Mouse (Mus musculus): ENCODE measurements around the gene Asic1.

Asic1 gene

DNA sequence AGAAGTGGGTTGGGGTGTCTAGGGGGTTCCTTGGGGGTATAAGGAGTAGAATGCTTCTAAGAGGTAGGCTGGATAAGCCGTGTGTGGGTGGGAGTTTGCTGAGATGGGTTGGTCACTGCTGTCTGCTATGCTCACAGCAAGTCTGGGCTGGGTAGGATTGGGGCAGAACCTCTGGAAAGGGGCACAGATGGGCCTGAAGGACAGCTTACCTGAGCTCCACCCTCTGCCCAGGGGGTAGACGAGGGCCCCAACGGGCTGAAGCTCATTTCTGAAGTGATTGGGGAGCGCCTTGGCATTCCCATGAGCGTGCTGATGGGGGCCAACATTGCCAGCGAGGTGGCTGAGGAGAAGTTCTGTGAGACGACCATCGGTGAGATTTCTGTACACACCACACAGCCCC, 49.7 kb downstream of the Asic1 start:
- DNase-seq (ENCODE audit: low read depth, low spot score) = no peak

DNA sequence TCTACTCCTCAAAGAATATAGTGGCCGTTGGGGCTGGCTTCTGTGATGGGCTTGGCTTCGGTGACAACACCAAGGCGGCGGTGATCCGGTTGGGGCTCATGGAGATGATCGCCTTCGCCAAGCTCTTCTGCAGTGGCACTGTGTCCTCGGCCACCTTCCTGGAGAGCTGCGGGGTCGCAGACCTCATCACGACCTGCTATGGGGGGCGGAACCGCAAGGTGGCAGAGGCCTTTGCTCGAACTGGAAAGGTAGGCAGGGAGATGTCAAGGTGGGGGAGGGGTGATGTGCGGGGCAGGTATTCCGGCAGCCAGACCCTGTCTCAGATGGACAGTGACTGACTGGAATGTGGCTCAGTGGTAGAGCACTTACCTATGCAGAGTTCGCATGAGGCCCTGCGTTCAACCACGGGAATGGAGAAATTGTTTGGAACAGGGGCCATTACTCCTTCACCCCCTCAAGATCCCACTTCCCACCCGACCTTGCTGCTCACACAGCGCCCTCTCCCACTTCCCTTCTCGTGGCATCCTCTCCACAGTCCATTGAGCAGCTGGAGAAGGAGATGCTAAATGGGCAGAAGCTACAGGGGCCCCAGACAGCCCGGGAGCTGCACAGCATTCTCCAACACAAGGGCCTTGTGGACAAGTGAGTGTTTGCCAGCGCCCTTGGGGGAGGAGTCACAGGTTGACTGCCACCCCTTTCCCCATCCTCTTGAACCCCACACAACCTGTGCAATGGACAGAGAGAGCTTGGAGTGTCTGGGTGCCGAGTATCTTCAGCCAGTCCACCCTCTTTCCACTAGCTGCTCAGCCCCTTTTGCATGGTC, 52.0 kb downstream of the Asic1 start:
- DNase-seq (ENCODE audit: low read depth, low spot score) = no peak

DNA sequence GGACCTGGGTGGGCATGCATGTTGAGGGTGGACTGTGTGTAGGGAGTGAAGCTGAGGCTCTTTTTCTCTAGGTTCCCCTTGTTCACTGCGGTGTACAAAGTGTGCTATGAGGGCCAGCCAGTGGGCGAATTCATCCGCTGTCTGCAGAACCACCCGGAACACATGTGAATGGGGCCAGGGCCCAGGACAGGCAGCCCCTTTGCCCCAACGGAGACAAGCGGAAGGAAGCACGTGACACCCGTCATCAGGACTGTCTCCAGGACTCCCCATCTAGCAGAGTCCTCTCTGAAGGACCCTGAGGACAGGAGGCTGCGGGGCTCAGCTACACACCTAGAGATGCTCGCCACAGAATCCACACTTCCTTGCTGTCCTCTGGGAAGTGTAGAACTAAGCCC, 52.9 kb downstream of the Asic1 start:
- no peak for DNase-seq (ENCODE audit: low read depth, low spot score)

DNA sequence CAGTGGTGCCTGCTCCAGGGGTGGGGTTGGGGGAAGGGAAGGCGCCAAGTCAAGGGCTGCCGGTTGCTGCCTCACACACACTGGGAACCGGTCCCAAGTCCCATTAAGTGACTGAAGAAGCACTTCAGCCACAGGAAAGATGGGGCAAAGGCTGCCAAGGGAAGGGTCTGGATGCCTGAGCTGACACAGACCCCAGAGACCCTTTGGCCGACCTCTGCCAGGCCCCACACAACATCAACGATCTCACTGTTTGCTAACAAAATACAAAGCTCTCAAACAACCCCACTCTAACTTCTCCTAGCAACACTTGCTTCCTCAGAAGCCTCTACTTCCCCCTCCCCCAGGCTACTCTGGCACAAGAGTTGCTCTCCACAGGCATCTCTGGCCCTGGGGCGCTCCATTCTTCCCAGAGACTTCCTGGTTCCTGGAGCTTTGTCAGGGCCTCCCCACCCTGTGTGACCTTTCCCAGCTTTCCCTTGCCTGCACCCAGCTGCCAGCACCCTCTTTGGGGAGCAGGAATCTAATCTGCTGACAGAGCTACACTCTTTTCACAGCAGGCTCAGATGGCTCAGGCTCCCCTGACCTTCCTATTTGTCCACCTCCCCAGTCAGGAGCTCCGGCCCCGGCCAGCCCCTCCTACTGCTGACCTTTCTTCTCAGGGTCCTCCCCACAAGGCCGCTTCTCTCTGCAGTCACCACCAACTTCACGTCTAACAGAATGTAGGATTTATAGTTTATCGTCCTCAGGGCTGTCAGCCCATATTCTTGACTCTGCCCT, 53.5 kb downstream of the Asic1 start:
- DNase-seq (ENCODE audit: low read depth, low spot score) = no peak

DNA sequence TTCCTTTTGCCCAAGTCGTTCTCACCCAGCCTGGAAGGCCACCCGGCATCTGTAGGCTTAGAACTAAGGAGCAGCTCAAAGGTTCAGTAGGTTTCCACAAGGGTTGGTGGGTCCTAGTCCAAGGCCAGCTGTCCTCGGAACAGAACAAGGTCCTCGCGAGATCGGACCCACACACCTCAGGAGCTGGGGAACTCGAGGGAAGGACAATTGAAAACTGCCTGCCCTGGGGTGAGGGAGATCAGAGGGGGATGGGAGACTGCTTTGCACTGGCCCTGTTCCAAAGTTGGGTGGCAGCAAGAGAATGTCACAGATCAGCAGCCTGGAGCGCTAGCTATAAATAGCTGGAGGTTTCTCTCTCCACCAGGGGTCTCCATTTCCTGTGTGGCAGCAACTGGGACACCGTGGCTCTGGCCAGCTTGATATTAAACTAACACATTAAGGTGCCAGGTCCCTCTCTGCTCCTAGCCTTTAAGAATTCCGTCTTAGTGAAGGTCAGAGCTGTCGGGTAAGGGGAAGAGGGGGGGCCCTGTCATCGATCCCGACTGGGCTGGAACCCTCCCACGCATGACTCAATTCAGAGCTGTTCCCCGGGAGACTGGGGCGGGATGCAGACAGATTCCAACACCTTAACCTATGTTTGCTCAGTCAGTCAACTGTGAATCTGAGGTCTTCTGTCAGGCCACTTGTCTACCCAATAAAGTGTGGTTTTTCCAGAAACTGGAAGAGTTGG, 54.3 kb downstream of the Asic1 start:
- peak; percentile 71 for DNase-seq (ENCODE audit: low read depth, low spot score)

DNA sequence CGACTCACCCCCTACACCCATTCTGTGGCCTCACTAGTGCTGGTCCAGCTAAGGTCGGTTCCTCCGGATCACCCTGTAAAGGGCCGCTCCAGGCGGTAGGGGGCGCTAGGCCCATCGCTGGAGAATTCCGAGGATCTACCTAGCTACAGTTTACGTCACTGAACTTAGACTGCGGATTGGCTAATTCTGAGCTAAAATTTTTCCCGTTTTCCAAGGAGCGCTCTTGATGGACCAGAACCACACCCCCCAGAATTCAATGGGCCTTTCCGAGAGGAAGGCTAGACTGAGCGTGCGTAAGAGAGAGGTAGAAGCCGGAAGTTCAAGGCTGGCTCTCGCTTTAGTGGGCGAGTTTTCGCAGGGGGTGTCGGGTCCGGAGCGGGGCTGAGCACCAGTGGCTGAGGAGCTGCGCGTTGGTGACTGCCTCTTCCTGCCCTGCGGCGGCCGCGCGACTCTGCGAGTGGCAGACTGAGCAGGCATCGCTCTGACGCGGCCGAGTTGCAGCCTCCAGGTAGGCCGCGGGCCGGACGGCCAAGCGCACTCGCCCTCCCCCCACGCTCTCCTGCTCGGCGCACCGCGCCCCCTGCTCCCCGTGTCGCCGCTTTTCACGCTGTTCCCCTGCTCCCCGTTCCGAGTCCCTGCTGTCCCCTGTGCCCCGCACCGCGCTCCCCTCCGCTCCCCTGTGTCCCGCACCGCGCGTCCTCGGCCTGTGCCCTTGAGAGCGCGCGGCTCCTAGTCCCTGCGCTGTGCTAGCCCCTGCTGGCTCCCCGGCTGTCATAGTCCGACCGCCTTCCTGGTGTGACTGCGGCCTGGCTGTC, 55.4 kb downstream of the Asic1 start, which contains the start of gene Cox14:
TSS of gene Cox14 (plus strand) at position 278 of the 815 bp plus-strand sequence.
- DNase-seq (ENCODE audit: low read depth, low spot score) = peak; percentile 94

DNA sequence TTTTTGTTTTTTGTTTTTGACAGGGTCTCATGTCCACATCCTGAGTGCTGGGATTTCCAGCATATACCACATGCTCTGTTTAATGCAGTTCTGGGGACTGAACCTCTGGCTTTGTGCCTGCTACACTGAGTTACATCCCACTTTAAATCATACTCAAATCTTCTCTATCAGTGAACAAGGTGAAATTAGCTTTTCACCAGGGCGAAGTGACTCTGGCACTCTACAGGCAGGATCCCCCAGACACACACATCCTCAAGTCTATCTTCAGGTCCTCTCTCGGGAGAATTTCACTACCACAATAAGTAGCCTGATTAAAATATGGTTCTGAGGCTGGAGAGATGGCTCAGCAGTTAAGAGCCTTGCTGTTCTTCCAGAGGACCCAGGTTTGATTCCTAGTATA, 56.4 kb downstream of the Asic1 start:
- no peak for DNase-seq (ENCODE audit: low read depth, low spot score)

DNA sequence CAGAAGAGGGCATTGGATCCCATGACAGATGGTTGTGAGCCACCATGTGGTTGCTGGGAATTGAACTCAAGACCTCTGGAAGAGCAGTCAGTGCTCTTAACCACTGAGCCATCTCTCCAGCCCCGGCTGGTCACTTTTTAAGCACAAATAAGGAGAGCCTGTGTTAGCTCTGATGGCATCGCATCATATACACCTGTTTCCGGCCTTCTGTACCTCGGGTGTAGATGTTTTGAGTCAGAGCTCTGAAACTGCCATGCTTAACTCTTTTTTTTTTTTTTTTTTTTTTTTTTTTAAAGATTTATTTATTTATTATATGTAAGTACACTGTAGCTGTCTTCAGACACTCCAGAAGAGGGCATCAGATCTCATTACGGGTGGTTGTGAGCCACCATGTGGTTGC, 56.9 kb downstream of the Asic1 start:
- DNase-seq (ENCODE audit: low read depth, low spot score) = peak; percentile 37

DNA sequence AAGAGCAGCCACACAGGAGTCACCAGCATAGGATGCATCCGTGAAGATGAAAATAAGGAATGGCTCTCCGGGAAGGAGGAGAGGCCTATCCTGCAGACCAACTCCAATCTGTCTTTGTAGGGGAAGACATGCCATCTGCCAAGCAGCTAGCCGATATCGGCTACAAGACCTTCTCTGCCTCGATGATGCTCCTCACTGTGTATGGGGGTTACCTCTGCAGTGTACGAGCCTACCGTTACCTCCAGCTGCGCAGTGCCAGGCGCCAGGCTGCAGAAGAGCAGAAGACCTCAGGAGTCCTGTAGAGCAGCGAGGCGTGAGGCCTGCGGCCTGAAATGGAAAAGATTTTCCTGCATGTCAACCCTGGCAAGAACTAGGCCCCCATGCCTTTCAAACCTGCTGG, 57.4 kb downstream of the Asic1 start:
- no peak for DNase-seq (ENCODE audit: low read depth, low spot score)

DNA sequence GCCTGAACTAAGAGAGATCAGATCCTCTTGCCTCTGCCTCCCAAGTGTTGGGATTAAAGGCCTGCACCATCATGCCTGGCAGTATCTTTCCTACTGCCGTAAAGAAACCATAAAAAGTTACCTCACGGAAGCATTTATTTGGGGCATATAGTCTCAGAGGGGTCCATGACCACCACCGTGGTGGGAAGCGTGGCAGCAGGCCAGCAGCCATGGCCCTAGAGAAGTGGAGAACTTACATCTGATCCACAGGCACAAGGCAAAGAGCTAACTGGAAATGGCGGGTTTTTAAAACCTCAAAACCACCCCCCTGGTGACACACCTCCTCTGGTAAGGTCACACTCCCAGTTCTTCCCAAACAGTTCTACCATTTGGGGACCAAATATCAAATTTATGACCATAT, 58.0 kb downstream of the Asic1 start:
- no peak for DNase-seq (ENCODE audit: low read depth, low spot score)

DNA sequence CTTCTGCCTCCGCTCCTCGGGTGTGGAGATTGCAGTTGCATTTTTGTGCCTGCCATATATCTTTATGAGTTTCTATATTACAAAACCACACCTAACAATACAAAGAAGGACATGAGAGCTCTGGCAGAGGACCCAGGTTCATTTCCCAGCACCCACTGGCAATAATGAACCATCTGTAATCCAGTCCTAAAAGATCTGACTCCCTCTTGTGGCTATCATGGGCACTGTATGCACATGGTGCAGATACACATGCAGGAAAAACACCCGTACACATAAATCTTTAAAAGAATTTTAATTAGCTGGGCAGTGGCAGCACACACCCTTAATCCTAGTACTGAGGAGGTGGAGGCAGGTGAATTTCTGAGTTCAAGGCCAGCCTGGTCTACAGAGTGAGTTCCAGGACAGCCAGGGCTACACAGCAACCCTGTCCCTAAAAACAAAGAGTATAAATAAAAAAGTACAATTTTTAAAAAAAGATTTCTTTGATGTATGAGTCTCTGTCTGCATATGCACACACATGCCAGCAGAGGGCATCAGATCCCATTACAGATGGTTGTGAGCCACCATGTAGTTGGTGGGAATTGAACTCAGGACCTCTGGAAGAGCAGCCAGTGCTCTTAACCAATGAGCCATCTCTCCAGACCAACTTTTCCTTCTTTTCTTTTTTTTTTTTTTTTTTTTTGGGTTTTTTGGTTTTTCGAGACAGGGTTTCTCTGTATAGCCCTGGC, 59.1 kb downstream of the Asic1 start:
- DNase-seq (ENCODE audit: low read depth, low spot score) = peak; percentile 60

DNA sequence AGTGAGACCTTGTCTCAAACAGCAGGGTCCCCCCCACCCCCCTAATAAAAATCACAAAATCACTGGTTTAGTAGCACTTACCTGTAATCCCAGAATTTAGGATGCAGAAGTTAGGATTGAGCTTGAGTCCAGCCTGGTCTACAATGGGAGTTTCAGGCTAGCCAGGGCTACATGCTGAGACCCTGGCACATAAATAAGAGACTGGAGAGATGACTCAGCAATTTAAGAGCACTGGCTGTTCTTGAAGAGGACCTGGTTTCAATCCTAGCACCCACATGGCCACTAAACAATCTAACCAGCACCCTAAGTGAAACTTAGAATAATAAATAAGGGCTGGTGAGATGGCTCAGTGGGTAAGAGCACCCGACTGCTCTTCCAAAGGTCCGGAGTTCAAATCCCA, 61.0 kb downstream of the Asic1 start:
- no peak for DNase-seq (ENCODE audit: low read depth, low spot score)

DNA sequence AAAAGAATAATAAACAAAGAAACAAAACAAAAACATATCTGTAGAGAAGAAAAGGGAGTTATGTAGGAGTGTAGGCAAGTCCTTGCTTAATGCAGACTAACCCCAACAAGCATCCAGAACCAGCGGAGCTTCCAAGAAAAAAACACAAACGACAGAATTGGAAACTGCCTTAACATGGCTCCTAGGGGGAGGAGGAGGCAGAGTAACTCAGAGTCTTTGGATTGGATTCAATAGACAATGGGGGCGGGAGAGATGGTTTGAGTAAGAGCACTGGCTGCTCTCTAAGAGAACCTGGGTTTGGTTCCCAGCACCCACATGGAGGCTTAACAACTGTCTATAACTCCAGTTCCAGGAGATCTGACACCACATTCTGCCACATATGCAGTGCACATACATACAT, 61.5 kb downstream of the Asic1 start:
- DNase-seq (ENCODE audit: low read depth, low spot score) = no peak

DNA sequence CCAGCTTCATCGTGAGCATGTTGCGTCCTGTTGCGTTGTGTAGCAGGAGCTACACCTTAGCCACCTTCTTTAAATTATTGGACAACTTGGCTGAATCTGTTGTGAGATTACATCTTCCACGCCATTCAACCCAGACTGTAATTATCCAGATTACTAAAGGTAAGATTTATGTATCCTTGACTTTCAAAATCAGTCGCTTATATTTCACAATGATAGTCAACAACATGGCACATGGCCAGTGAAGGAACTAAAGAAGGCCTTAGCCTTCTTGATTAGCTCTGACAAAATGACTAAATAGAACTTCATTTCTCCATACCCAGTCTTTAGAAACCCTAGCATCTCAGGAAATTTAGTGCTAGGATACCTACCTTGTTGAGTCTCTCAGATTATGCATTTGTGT, 63.0 kb downstream of the Asic1 start:
- DNase-seq (ENCODE audit: low read depth, low spot score) = no peak

DNA sequence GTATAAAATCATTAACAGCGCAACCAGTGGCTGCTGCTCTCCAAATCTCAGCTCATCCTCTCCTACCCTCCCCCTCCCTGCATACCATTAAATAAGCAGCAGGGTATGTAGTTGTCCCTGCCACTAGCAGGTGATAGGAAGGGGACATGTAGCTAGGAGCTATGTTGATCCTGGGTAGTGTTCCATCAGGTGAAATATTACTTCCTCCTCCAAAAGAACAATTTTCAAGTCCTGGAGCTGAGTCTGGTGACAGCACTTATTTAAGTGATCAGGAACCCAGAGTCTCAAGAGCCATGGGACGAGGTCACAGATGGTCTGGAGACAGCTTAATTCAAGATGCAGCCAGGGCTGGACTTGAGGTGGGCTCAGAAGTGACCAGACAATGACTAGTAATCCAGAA, 65.5 kb downstream of the Asic1 start:
- DNase-seq (ENCODE audit: low read depth, low spot score) = no peak

DNA sequence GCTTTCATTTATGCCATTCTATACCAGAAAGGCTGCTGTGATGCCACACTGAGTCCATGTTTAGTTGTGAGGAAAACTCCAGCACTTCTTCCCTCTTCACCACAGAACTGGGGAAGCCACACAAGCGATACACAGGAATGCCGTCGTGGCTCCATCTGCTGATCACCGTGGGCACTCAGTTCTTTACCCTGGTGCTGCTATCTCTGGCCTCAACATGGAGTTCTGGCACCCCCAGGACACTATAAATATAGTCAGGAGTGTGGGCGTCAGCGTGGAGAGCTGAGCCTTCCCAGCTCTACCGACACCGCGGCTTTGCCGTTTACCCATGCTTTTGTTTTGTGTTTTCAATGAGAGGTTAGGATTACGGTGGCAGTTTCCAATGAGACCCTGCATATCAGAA, 66.5 kb downstream of the Asic1 start:
- no peak for DNase-seq (ENCODE audit: low read depth, low spot score)

DNA sequence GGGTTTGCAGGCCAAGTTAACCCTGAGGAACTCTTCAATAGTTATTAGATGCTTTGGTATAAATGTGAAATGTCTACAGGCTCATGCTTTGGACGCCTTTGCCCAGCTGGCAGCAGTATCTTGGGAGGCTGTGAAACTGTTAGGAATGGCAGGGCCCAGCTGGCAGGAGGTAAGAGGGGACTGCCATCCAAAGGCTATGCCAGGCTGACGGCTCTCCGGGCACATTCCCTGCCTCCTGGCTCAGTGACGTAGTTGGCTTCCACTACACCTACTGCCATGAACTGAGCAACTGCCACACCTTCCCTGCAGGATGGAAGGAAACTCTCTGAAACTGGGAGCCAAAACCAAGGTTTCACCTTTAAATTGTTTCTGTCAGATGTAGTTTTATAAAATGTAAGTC, 70.1 kb downstream of the Asic1 start:
- no peak for DNase-seq (ENCODE audit: low read depth, low spot score)
